Mouse (Mus musculus) MEL (cell line): ENCODE data around the gene Dkk3. TPM values are rescaled to one million over a fixed set of nuclear protein-coding genes. Genes with fewer than 3 reads are reported as not detected.

Experiments
- polyA plus RNA-seq, 2 experiments: library from polyadenylated mRNA; stranded (reverse) in 1 of 2; unstranded in 1 of 2; fragments of >175 nt in 1 of 2; fragments of >200 nt in 1 of 2; gene quantifications; 2 replicates each; pipeline versions ENCODE4 v1.2.1 to v1.2.4; 2012; ENCODE audit warnings: low replicate concordance in 2 of 2, low read depth in 1 of 2; ENCODE audit not compliant: insufficient read length in 2 of 2, insufficient read depth in 1 of 2, missing spikeins in 1 of 2
- total RNA-seq: library from RNA; depleted of rRNA; stranded (reverse); fragments of 300-350 nt; gene quantifications from 2 replicates; pipeline ENCODE4 v1.2.3, GENCODE M21; 2012; rRNA removed

The Dkk3 gene
- total and polyA plus RNA-seq, 3 experiments = not detected

Other genes starting within 250 kb of the Dkk3 start
- 47.8 and 51.1 TPM in 2 replicates for gene Usp47, start 135.6 kb downstream of the Dkk3 start, total RNA-seq
- 100 to 1,000 TPM in 1 of 2 experiments, 10 to 100 TPM in 1; 37.3 to 122 TPM for gene Usp47, start 135.6 kb downstream of the Dkk3 start, polyA plus RNA-seq
- not detected in 2 replicates for gene Mical2, start 66.8 kb upstream of the Dkk3 start, total RNA-seq
- gene Mical2, start 66.8 kb upstream of the Dkk3 start, polyA plus RNA-seq = not detected